Mouse (Mus musculus): ENCODE results near the gene Gpnmb. TPM values are rescaled to one million over a fixed set of nuclear protein-coding genes. Genes with fewer than 3 reads are reported as not detected.

Gene Gpnmb
- total RNA-seq, 1 experiment from 2014 or later: not detected

- ATAC-seq (ENCODE audit: extremely low read depth, insufficient number of reproducible peaks, low FRiP score, poor library complexity, severe bottlenecking): peak; percentile 10; the same call in 1 of the 2 replicates
These were observed 37.8 kb downstream of the Gpnmb start for GRCm38 (mm10) chr6:49074117-49074490.

- no peak for ATAC-seq (ENCODE audit: extremely low read depth, insufficient number of reproducible peaks, low FRiP score, poor library complexity, severe bottlenecking)
These were observed 41.5 kb downstream of the Gpnmb start for GRCm38 (mm10) chr6:49077894-49078293.

GRCm38 (mm10) chr6:49079313-49079712 lies 43.0 kb downstream of the Gpnmb start:
- ATAC-seq (ENCODE audit: extremely low read depth, insufficient number of reproducible peaks, low FRiP score, poor library complexity, severe bottlenecking): no peak

GRCm38 (mm10) chr6:49083008-49083407 lies 46.7 kb downstream of the Gpnmb start:
- no peak for ATAC-seq (ENCODE audit: extremely low read depth, insufficient number of reproducible peaks, low FRiP score, poor library complexity, severe bottlenecking)

- no peak for ATAC-seq (ENCODE audit: extremely low read depth, insufficient number of reproducible peaks, low FRiP score, poor library complexity, severe bottlenecking)
These were observed 58.6 kb downstream of the Gpnmb start for GRCm38 (mm10) chr6:49094968-49095367.

GRCm38 (mm10) chr6:49096421-49096820 lies 60.1 kb downstream of the Gpnmb start:
- ATAC-seq (ENCODE audit: extremely low read depth, insufficient number of reproducible peaks, low FRiP score, poor library complexity, severe bottlenecking): no peak

GRCm38 (mm10) chr6:49096933-49097461 lies 60.7 kb downstream of the Gpnmb start:
- ATAC-seq (ENCODE audit: extremely low read depth, insufficient number of reproducible peaks, low FRiP score, poor library complexity, severe bottlenecking): no peak

- no peak for ATAC-seq (ENCODE audit: extremely low read depth, insufficient number of reproducible peaks, low FRiP score, poor library complexity, severe bottlenecking)
These were observed 61.3 kb downstream of the Gpnmb start for GRCm38 (mm10) chr6:49097596-49098110.

GRCm38 (mm10) chr6:49099086-49099485 lies 62.7 kb downstream of the Gpnmb start:
- no peak for ATAC-seq (ENCODE audit: extremely low read depth, insufficient number of reproducible peaks, low FRiP score, poor library complexity, severe bottlenecking)

- 0 out of 2 replicates have a peak, but pooled peaks have one; percentile 13 for ATAC-seq (ENCODE audit: extremely low read depth, insufficient number of reproducible peaks, low FRiP score, poor library complexity, severe bottlenecking)
These were observed 70.6 kb downstream of the Gpnmb start for GRCm38 (mm10) chr6:49106746-49107500.

GRCm38 (mm10) chr6:49109196-49109595 lies 72.8 kb downstream of the Gpnmb start:
- ATAC-seq (ENCODE audit: extremely low read depth, insufficient number of reproducible peaks, low FRiP score, poor library complexity, severe bottlenecking): no peak

- no peak for ATAC-seq (ENCODE audit: extremely low read depth, insufficient number of reproducible peaks, low FRiP score, poor library complexity, severe bottlenecking)
These were observed 77.5 kb downstream of the Gpnmb start for GRCm38 (mm10) chr6:49113895-49114294.

- ATAC-seq (ENCODE audit: extremely low read depth, insufficient number of reproducible peaks, low FRiP score, poor library complexity, severe bottlenecking): no peak
These were observed 78.1 kb downstream of the Gpnmb start for GRCm38 (mm10) chr6:49114457-49114856.

- ATAC-seq (ENCODE audit: extremely low read depth, insufficient number of reproducible peaks, low FRiP score, poor library complexity, severe bottlenecking): no peak
These were observed 79.2 kb downstream of the Gpnmb start for GRCm38 (mm10) chr6:49115550-49115949.

GRCm38 (mm10) chr6:49116241-49116640 lies 79.9 kb downstream of the Gpnmb start:
- no peak for ATAC-seq (ENCODE audit: extremely low read depth, insufficient number of reproducible peaks, low FRiP score, poor library complexity, severe bottlenecking)

GRCm38 (mm10) chr6:49118446-49118845 lies 82.1 kb downstream of the Gpnmb start:
- ATAC-seq (ENCODE audit: extremely low read depth, insufficient number of reproducible peaks, low FRiP score, poor library complexity, severe bottlenecking): no peak

GRCm38 (mm10) chr6:49119462-49120135 lies 83.3 kb downstream of the Gpnmb start:
- no peak for ATAC-seq (ENCODE audit: extremely low read depth, insufficient number of reproducible peaks, low FRiP score, poor library complexity, severe bottlenecking)

GRCm38 (mm10) chr6:49120370-49120769 lies 84.0 kb downstream of the Gpnmb start:
- ATAC-seq (ENCODE audit: extremely low read depth, insufficient number of reproducible peaks, low FRiP score, poor library complexity, severe bottlenecking): no peak
